Mouse (Mus musculus) spleen, adult 18-20 months (tissue): ENCODE measurements around the gene Gm42674.

ENCODE experiments used
- DNase-seq, 2 experiments: peaks; one replicate each; pipeline ENCODE4 v3.0.0; 2022; ENCODE audit warnings: mixed read lengths in 2 of 2

Gene Gm42674

DNA sequence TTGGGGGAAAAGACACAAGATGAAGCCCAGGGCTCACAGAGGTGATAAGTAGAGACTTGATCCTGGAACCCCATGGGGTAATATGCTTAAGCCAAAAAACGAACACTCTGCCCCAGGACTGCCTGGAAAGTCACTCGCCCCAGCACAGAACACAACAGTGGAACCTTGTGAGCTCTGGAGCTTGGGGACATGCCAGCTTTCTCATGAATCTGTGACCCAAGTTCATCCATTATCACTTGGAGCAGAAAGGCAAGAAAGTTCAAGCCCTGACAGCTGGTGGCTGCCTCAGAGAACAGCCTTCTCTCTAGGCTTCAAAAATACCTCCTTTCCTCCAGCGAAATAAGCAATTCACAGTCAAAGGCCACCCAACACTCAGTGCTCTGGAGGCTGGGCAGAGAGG is 2.3 kb upstream of the Gm42674 start:
- no peak for DNase-seq

DNA sequence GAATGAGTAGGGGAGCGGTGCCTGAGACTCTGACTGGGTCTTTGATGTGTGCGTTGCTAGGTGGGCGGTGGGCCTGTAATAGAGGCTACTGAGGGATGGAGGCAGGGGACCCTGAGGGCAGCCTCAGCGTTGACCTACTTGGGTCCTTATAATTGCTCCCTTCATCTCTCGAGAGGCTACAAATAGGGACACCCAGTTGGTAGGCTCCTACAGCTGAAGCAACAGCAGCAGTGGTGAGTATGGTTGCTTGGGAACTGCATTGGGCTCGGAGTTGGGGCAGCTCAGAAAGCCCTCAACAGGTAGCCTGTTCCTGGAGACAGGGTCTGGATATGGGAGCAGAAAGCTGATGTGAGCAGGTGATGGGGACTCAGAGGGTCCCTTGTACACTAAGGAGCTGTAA is 1.7 kb upstream of the Gm42674 start:
- DNase-seq, result no peak

GRCm38 (mm10) chr3:90600458-90601195 is 1.1 kb upstream of the Gm42674 start:
- DNase-seq, result no peak

- no peak for DNase-seq
Measured at GRCm38 (mm10) chr3:90603623-90604022, 1.9 kb downstream of the Gm42674 start, which contains the start of gene S100a4. TSS of gene S100a4 (plus strand) at chr3:90603771.

- peak in 1 of 2 experiments; percentile 34 for DNase-seq
Measured at GRCm38 (mm10) chr3:90604416-90604815, 2.7 kb downstream of the Gm42674 start.

- DNase-seq, result no peak
Measured at GRCm38 (mm10) chr3:90605049-90605448, 3.3 kb downstream of the Gm42674 start.

- no peak for DNase-seq
Measured at GRCm38 (mm10) chr3:90605736-90606135, 4.0 kb downstream of the Gm42674 start.

DNA sequence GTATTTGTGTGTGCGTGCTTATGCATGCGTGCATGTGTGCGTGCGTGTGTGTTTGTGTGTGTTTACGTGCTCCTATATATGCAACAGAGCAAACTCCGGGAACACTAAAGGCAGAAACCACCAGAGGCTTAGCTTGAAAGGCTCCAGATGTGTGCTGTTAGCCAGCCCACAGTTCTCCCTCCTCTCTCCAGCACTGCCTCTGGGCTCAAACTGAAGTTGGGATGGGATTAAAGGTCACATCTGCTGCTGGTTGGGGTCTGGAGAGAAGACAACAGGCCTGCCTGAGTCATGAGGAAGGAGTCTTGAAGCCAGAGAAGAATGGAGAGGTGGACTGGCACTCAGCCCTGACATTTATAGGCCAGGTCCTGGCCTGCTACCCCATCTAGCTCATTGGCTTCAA is 4.5 kb downstream of the Gm42674 start:
- DNase-seq, result no peak

GRCm38 (mm10) chr3:90607361-90607760 is 5.7 kb downstream of the Gm42674 start:
- no peak for DNase-seq

DNA sequence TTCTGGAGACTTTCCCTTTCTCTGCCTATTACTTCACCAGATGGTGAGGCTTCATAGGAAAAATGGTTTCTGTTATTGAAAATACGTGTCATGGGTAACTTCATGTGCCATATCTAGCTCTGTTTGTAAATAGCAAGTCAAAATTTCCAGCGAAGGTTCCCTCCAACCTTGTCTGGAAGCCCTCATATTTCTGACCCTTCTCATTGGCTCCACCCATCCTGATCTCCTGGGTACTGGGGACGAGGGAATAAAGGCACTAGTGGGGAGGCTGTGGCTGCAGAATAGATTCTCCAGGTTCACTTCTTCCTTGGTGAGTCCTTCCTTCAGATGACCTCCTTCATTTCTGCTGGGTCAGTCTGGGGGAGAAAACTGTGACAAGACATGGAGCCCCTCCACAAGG is 6.5 kb downstream of the Gm42674 start, which contains the start of gene S100a5:
Gene S100a5, plus strand, starts transcription at position 301 of the 400 bp plus-strand sequence.
- no peak for DNase-seq

- no peak for DNase-seq
Measured at GRCm38 (mm10) chr3:90609102-90609501, 7.4 kb downstream of the Gm42674 start.

- DNase-seq, result no peak
Measured at GRCm38 (mm10) chr3:90611494-90611893, 9.8 kb downstream of the Gm42674 start.

DNA sequence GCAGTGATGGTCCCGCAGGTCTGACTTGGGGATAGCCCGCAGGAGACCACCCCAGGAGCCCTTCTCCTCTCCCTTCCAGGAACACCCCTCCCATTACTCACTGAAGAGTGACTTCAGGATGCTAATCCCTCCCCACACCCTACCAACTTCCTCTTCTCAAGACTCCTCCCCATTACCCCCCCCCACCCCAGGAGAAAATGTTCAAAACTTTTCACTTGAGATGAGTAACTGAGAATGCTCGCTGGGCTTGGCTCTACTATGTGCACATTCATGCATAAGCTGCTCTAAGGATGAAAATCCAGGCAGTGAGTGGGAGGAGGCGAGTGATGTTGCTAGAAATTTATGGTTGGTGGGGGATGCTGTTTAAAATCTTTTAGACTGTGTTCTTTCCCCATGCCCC is 10.4 kb downstream of the Gm42674 start:
- DNase-seq, result no peak

DNA sequence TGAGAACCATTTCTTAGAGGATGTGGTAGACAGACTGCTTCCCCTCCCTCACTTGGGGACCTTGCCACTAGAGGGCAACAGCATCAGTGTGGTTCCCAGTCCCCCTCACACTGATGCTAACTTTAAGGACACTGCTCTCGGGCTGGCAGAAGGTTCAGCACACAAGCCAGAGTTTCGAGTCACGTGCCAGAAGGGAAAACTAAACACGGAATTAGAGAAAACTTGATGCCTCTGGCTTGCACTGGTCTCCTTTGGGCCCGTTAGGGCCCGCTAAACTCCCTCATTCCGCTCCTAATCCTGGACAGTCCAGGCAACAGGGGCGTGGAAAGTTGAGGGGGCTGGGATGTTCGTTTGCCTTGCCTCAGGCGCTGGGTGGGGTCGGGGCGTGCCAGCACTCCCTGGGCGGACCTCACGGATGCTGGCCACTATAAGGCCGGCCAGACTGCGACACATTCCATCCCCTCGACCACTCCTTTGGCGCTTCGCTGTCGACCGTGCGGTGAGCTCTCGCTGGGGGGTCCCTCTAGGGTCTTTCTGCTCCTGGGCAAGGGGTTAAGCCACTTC is 11.1 kb downstream of the Gm42674 start, which contains the start of gene S100a6:
Gene S100a6, plus strand, starts transcription at position 155 of the 564 bp plus-strand sequence.
- DNase-seq, result peak; percentile 73 to 77

- no peak for DNase-seq
Measured at GRCm38 (mm10) chr3:90613461-90614147, 11.9 kb downstream of the Gm42674 start.

DNA sequence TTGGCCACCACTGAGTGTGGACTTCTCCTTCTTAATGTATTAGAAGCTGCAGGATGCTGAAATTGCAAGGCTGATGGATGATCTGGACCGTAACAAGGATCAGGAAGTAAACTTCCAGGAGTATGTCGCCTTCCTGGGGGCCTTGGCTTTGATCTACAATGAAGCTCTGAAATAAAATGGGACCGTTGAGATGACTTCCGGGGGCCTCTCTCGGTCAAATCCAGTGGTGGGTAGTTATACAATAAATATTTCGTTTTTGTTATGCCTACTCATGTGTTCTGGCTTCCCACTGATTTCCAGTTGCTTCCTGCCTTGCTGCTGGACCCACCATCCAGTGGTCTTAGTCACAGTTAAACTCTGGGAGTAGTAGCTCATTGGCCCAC is 12.4 kb downstream of the Gm42674 start:
- DNase-seq, result no peak

DNA sequence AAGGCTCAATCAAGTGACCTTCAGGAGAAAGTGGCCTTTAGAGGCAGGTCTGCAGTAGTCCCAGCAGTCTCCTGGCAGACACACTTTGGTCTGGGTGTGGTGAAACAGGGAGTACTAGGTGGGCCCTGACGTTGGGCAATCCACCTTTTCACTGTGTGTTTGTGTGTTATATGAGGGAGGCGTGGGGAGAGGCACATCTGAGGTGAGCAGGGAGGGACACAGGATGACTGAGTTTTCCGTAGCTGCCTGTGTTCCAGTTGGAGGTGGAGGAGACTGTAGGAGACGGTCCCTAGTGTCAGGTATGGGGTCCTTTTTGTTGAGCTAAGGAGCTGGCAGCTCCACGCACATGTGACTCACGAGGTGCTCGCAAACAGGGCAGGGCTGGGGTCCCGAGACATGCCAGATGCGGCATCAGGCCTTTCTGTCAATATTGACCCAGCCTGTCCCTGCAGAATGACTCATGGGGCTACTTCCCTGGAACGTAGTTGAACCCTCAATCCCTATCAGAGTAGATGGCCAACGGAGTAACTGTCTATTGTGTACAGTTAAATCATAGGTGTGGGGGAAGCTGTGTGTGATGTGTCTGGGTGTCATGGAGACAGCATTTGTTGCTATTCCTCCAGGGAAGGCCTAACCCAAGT is 13.0 kb downstream of the Gm42674 start:
- no peak for DNase-seq

DNA sequence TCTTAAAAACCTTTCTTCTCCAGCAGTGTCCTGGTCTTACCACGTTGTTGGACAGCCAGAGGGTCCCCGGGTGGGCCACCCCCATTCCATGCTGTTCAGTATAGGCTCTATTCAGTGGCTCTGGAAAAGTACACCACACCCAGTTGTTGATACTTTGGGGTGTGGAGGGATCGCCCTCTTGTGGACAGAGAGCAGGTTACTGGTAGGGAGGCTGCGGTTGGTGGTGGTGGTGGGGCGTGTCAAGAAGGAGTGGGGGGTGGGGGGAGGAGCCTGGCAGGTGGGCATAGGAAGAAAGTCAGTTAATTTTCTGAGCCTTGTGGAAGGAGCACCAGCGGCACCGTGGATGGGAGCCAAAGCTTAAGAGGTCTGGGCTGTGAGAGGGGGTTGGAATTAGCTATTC is 13.7 kb downstream of the Gm42674 start:
- DNase-seq, result peak; percentile 59 to 68

GRCm38 (mm10) chr3:90615911-90616310 is 14.2 kb downstream of the Gm42674 start:
- no peak for DNase-seq

DNA sequence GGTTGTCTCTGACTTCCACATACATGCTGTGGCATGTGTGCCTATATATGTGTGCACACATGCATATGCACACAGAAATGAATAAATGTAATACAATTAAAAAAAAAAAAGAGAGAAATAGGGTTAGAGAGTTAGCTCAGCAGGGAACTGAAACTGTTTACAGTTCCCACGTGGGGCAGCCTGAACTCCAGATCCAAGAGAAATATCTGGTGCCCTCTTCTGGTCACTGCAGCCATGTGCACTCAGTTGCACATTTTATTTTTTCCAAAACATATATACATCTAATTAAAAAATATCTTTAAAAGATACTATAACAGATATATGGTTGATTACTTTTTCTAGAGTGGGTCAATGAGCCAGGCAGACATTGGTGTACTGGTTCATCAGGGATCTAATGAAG is 15.9 kb downstream of the Gm42674 start:
- DNase-seq, result no peak

DNA sequence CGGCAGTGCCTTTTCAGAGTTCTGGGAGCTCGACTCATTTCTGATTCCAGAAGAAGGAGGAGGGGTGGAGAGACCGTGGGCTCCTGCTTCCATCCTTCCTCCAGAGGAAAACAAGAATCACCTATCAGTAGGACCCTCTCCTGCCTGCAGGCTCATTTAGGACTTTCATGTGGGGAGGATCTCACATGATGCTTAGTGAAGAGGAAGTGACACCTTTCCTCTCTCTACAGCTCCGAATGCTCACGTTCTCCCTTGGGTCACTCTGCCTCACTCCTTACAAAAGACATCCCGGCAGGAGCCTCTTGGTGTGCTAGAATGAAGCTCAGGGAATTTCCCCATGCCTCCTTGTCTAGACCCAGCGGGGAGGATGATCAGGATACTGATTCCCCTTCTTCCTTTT is 19.8 kb downstream of the Gm42674 start:
- DNase-seq, result no peak

DNA sequence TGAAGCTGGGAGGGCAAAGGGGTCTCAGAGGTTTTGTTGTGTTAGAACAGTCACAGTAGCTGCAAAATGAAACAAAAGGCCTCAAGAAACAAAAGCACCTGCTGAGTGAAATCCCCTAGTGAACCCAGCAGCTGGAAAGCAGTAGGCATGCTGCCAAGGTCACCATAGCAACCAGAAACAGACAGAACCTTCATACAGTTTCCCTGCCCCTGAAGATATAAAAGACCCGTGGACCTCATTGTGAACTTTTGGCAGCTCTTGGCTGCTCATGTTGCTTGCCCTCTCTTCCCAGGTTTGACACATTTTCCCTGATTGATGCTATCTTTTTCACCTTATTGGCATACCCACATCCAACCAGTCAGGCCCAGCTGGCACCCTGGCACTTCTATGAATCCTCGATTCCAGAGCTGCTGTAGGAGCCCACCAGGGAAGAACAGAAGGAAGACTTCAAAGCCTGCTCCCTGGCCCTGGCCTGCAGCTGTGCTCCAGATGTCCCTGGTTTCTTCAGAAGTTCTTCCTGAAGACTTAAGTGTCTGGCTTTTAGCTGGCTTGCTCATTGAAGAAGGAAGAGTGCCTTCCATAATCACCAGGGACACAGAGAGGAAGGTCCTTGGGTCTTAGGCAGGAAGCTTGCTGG is 21.8 kb downstream of the Gm42674 start:
- DNase-seq, result no peak

DNA sequence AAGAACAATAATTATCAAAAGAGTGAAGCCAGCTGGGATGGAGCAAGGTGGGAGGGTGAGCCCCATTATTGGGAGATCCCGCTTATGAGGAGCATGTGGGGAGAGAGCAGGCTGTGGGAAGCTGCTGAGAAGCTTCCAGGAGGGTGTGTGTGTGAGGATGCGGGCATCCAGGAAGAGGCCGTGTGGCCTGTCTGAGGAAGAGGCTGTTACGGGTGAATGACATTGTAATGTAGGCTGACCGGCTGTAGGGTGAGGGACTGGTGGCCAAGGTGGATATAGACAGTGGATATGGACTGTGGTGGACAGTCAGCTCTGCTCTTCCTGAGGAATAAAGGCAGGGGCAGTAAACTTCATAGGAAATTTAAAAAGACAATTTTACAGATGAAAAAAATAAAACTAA is 23.8 kb downstream of the Gm42674 start:
- DNase-seq, result no peak
